Mouse (Mus musculus) erythroblast, embryonic 14.5 days (primary cell): ENCODE measurements at regions not wholly inside any gene's neighbourhood (a gene's known extent, or its start where the extent isn't known, plus 50 kb on each side); places are given as distances from the start of the nearest gene placed in this dataset.
"Not testable (repeated sequence)": the region's sequence is repeated elsewhere in the genome, so short reads cannot be mapped to it uniquely, and the experiment has no call there.

ENCODE experiments used
- H3K27me3 ChIP-seq: 2 replicates; pipeline ENCODE4 v1.6.1; 2012; ENCODE audit warnings: inconsistent platforms; ENCODE audit not compliant: control insufficient read depth
- H3K36me3 ChIP-seq: 2 replicates; pipeline ENCODE4 v1.6.1; 2012; ENCODE audit warnings: mild to moderate bottlenecking, inconsistent platforms; ENCODE audit not compliant: control insufficient read depth
- H3K4me1 ChIP-seq: 2 replicates; pipeline ENCODE4 v1.6.1; 2012; ENCODE audit warnings: inconsistent platforms; ENCODE audit not compliant: control insufficient read depth
- H3K4me3 ChIP-seq: replicated peaks from 2 replicates; pipeline ENCODE3; 2012; ENCODE audit warnings: moderate library complexity, mild to moderate bottlenecking, inconsistent platforms
- H3K9me3 ChIP-seq: 2 replicates; pipeline ENCODE4 v1.6.1; 2012; ENCODE audit warnings: low read length, inconsistent platforms, mixed read lengths; ENCODE audit not compliant: control insufficient read depth
- GATA1 ChIP-seq: IDR thresholded peaks from 2 replicates; pipeline ENCODE4 v1.6.1; 2012; ENCODE audit warnings: low read length, inconsistent platforms, mixed read lengths
- TAL1 ChIP-seq: IDR thresholded peaks from 3 replicates; pipeline ENCODE4 v1.6.1; 2012; ENCODE audit warnings: low read length, inconsistent platforms, mixed read lengths

DNA sequence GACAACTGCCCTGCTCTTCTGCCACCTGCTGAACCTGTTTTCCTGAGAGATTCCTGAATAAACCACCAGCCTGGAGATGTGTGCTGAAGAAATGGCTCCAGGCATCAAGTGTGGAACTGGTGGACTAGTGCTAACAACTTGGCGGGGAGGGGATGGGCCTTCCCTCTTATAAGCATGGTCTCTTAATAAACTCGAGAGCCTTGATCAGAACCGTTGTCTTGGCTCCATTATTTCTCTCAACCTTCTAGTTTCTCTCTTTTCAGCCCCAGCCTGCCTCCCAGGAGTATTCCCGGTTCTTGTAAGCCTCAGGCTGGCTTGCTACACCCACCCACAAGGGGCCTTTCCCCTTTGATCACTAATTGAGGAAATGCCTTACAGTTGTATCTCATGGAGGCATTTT lies 473.0 kb upstream of the Cntn5 start:
- H3K4me3 ChIP-seq: no peak overlapping the region
- no peaks in the 10 kb centered on the region for H3K4me1 ChIP-seq
- no peaks in the 10 kb centered on the region for H3K9me3 ChIP-seq
- H3K36me3 ChIP-seq: no peaks in the 10 kb centered on the region
- no peaks in the 10 kb centered on the region for H3K27me3 ChIP-seq
- no peak for TF ChIP-seq GATA1
- no peak for TF ChIP-seq TAL1

GRCm38 (mm10) chr9:11373294-11373903 lies 468.8 kb upstream of the Cntn5 start:
- no peaks in the 10 kb centered on the region for H3K27me3 ChIP-seq
- no peaks in the 10 kb centered on the region for H3K36me3 ChIP-seq
- H3K4me1 ChIP-seq: no peaks in the 10 kb centered on the region
- TF ChIP-seq TAL1: no peak
- TF ChIP-seq GATA1: no peak
- H3K4me3 ChIP-seq: no peak overlapping the region
- H3K9me3 ChIP-seq: no peaks in the 10 kb centered on the region

GRCm38 (mm10) chr9:11368056-11368455 lies 463.5 kb upstream of the Cntn5 start:
- H3K4me1 ChIP-seq: no peaks in the 10 kb centered on the region
- H3K4me3 ChIP-seq: no peak overlapping the region
- H3K27me3 ChIP-seq: no peaks in the 10 kb centered on the region
- H3K9me3 ChIP-seq: no peaks in the 10 kb centered on the region
- H3K36me3 ChIP-seq: no peaks in the 10 kb centered on the region
- TF ChIP-seq TAL1: no peak
- TF ChIP-seq GATA1: no peak

- TF ChIP-seq GATA1: no peak
- no peak for TF ChIP-seq TAL1
- H3K4me1 ChIP-seq: no peaks in the 10 kb centered on the region
- no peaks in the 10 kb centered on the region for H3K27me3 ChIP-seq
- no peaks in the 10 kb centered on the region for H3K36me3 ChIP-seq
- no peak overlapping the region for H3K4me3 ChIP-seq
- no peaks in the 10 kb centered on the region for H3K9me3 ChIP-seq
Measured at GRCm38 (mm10) chr9:11328900-11329299, 424.3 kb upstream of the Cntn5 start.

GRCm38 (mm10) chr9:11317221-11317620 lies 412.6 kb upstream of the Cntn5 start:
- Histone ChIP-seq H3K9me3 (peaks cover 3% of the 10 kb centered on the region; the same call in 1 of the 2 replicates), H3K27me3 (no peaks in the 10 kb centered on the region), H3K4me1 (no peaks in the 10 kb centered on the region), H3K4me3 (no peak overlapping the region), H3K36me3 (no peaks in the 10 kb centered on the region)
- TF ChIP-seq GATA1: no peak
- no peak for TF ChIP-seq TAL1

DNA sequence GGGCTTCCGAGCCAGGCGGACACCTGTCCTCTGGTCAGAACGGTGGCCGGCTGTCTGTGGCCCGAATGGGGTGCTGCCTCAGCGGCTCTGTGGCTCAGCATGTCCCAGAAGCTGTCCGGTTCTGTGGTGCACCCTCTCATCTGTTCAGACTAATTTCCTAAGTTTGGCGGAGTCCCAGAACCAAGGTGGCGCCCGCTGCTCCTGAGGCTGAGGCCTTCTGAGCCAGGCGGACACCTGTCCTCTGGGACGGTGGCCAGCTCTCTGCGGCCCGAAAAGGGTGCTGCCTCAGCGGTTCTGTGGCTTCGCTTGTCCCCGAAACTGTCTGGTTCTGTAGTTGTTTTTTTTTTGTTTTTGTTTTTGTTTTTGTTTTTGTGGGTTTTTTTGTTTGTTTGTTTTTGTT lies 392.5 kb upstream of the Cntn5 start:
- H3K9me3 ChIP-seq, H3K36me3 ChIP-seq, H3K4me3 ChIP-seq: not testable (repeated sequence)

GRCm38 (mm10) chr9:11285135-11285534 lies 380.6 kb upstream of the Cntn5 start:
- Histone ChIP-seq H3K4me1 (no peaks in the 10 kb centered on the region), H3K27me3 (no peaks in the 10 kb centered on the region), H3K36me3 (no peaks in the 10 kb centered on the region), H3K9me3 (no peaks in the 10 kb centered on the region), H3K4me3 (no peak overlapping the region)
- no peak for TF ChIP-seq TAL1
- TF ChIP-seq GATA1: no peak

More for the DNA sequence above, 392.5 kb upstream of the Cntn5 start:
- not testable (repeated sequence) for H3K27me3 ChIP-seq, H3K4me1 ChIP-seq

DNA sequence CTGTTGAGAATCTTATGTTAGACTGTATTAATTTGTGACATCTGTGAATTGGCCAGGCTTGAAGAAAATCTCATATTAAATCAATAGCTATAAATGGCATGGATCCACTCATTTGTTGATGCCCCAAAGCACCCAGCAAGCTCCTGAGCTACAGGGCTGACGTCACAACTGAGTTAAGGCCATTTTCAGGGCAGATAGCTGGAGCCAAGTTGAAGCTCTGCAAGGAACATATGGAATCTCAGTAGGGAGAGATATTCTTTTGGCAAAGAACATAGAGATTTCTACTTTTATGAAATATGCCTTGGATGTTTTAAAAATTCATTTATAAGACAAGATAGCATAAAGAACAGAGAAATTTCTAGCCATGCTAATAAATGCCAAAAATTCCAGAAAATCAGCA lies 380.0 kb upstream of the Cntn5 start:
- H3K4me1 ChIP-seq: no peaks in the 10 kb centered on the region
- H3K4me3 ChIP-seq: no peak overlapping the region
- TF ChIP-seq TAL1 (no peak), GATA1 (no peak)
- H3K9me3 ChIP-seq: no peaks in the 10 kb centered on the region
- H3K27me3 ChIP-seq: no peaks in the 10 kb centered on the region
- no peaks in the 10 kb centered on the region for H3K36me3 ChIP-seq

- H3K9me3 ChIP-seq: peaks cover 21% of the 10 kb centered on the region
- H3K27me3 ChIP-seq: no peaks in the 10 kb centered on the region
- H3K36me3 ChIP-seq: no peaks in the 10 kb centered on the region
- no peaks in the 10 kb centered on the region for H3K4me1 ChIP-seq
- H3K4me3 ChIP-seq: no peak overlapping the region
- no peak for TF ChIP-seq TAL1
- no peak for TF ChIP-seq GATA1
Measured at GRCm38 (mm10) chr9:11279409-11280127, 375.0 kb upstream of the Cntn5 start.

GRCm38 (mm10) chr9:11277810-11278209 lies 373.2 kb upstream of the Cntn5 start:
- Histone ChIP-seq H3K4me3 (no peak overlapping the region), H3K27me3 (no peaks in the 10 kb centered on the region), H3K4me1 (no peaks in the 10 kb centered on the region), H3K9me3 (peaks cover 21% of the 10 kb centered on the region), H3K36me3 (no peaks in the 10 kb centered on the region)
- TF ChIP-seq TAL1 (no peak), GATA1 (no peak)
